Mouse (Mus musculus): ENCODE measurements around the gene Banf1. TPM values are rescaled to one million over a fixed set of nuclear protein-coding genes. Genes with fewer than 3 reads are reported as not detected.
A peak's percentile ranks its signal among the peaks of the same experiment; 100 is the strongest.
"Not testable (repeated sequence)": the region's sequence is repeated elsewhere in the genome, so short reads cannot be mapped to it uniquely, and the experiment has no call there.

The Banf1 gene
- total RNA-seq, 2 experiments from 2014 or later = 91.6 to 99.4 TPM

DNA sequence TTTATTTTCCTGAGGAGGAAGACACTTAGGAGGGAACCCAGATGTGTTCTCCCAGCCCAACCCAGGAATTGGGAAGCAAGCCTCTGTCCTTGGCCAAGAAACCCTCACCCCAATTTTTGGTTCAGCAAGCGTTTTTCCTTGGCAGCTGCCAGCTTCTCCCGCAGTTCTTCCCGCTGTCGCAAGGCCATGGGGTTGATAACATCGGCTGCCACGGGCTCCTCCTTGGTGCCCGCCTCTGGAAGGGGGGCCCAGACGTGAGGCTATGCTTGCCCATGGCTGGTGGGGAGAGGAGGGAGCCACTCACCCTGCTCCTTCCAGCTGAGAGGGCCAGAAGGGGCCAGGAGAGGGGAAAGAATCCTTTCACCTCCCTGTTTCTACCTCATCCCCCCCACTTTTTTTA is 17.7 kb upstream of the Banf1 start:
- no peak for DNase-seq (ENCODE audit: low spot score in 2 of 2)

DNA sequence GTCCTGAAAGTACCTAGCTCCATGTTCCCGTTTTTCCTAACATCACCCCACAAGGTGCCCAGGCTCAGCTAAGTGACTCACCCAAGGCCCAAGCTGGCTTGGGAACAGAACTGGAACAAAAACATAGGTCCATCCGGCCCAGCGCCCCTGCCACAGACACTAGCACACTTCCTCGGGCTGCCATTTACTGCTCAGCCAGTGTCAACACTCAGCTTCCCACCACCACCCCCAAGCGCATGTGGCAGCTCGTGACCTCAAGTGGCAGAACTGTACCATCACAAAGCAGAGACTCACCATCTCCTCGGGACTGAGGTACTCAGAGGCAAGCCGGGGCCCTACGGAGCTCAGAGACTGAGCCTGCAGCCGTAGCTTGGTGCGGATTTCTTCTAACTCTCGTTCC is 16.4 kb upstream of the Banf1 start:
- no peak for DNase-seq (ENCODE audit: low spot score in 2 of 2)
- intact Hi-C loops (cut with DNase I) = no loop called here

More for the DNA sequence above, 17.7 kb upstream of the Banf1 start:
- intact Hi-C loops (cut with DNase I) = no loop called here

DNA sequence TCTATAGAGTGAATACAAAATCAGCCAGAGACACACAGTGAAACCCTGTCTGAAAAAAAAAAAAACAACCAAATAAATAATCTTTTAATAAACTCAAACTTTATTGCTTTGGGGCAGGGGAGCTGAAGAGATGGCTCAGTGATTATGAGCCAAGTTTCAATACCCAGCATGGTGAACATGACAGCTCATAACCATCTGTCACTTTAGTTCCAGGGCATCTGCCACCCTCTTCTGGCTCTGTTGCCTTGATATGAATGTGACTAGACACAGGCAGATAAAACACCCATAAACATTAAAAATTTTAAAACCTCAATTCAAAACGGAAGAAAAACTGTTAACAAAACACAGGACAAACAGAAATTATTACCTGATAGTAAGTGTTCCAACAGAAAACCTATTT is 10.5 kb upstream of the Banf1 start:
- intact Hi-C loops (cut with DNase I) = no loop called here
- DNase-seq (ENCODE audit: low spot score in 2 of 2) = no peak

DNA sequence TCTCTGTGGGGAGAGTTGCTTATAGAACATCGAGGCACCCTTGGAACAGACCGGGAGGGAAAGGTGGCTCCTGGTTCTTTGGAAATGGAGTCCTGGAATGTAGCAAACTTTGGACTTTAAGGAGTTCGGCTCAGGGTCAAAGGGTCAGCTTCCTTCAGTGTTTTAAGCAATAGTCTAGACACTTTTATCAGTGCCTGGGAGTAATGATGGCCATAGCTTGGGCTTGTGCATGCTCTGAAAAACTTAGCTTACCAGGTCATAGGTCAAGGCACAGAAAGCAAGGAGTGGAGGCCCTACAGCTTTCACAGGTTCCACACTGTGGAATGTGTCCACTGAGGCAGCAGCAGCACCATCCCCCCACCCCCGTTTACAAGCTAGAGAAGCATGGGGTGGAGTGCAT is 7.8 kb upstream of the Banf1 start:
- intact Hi-C loops (cut with DNase I) = no loop called here
- no peak for DNase-seq (ENCODE audit: low spot score in 2 of 2)

DNA sequence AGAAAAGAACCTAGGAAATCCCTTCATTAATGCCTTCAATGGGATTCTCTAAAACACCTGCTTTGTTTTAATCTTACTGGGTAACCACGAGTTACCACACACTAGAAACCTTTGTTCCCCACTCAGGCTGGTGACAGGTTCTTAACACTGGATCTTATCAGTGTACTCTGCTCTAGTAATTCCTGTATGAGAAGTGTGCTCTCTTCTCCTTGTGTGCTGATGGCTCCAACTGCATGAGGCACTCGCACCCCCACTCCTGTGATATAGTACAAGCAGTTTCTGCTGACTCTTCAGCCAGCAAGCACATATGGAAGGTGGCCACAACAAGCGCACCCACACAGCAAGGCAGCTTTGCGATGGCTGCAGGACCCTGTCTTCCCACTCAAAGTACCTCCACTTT is 7.2 kb upstream of the Banf1 start:
- intact Hi-C loops (cut with DNase I) = no loop called here
- DNase-seq (ENCODE audit: low spot score in 2 of 2) = no peak

DNA sequence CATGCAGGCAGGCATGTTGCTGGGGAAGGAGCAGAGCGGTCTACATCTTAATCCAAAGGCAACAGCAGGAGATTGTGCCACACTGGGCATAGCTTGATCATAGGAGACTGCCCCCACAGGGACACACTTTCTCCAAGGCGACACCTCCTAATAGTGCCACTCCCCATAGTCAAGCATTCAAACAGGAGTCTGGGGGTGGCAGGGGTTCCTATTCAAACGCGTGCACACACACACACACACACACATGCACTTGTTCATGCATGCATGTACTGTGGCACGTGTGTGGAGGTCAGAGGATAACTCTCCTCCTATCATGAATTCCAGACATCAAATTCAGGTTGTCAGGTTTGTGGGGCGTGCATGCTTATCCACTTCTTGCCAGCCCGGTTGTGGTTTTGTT is 5.8 kb upstream of the Banf1 start:
- intact Hi-C loops (cut with DNase I) = no loop called here
- DNase-seq (ENCODE audit: low spot score in 2 of 2) = no peak

DNA sequence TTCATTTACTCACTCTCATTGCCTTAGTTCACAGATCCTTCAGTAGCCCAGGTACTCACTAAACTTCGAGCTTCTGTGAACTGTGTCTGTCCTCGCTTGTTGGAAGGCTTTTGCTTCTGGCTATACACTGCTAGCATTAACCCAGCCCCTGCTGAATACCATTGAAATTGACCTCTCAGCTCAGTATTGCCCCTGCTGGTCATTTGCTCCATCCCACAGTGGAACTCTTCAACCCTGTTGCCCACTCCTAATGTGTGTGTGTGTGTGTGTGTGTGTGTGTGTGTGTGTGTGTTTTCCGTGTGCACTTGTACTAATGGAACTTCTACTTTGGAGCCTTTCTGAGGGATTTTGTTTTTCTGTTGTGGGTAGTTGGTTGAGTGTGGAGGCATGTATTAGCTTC is 4.0 kb upstream of the Banf1 start:
- intact Hi-C loops (cut with DNase I) = no loop called here
- no peak for DNase-seq (ENCODE audit: low spot score in 2 of 2)

DNA sequence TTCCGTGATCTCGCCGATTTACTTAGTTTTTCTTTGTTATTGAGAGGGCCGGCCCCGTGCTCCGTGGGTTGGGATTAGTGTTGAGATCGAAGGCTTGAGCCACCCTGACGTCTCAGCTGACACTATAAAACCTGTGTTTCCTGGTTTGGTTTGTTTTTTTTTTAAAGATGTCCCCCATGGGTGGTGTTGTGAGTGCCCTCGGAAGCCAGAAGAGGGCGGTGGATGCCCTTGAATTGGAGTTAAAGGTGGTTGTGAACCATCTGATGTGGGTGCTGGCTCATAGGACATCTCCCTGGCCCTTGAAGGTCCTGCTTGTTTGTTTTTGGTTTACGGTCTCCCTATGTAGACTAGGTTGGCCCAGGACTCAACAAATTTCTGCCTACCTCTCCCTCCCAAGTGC is 487 bp upstream of the Banf1 start:
- DNase-seq (ENCODE audit: low spot score in 2 of 2) = no peak
- intact Hi-C loops (cut with DNase I) = no loop called here

DNA sequence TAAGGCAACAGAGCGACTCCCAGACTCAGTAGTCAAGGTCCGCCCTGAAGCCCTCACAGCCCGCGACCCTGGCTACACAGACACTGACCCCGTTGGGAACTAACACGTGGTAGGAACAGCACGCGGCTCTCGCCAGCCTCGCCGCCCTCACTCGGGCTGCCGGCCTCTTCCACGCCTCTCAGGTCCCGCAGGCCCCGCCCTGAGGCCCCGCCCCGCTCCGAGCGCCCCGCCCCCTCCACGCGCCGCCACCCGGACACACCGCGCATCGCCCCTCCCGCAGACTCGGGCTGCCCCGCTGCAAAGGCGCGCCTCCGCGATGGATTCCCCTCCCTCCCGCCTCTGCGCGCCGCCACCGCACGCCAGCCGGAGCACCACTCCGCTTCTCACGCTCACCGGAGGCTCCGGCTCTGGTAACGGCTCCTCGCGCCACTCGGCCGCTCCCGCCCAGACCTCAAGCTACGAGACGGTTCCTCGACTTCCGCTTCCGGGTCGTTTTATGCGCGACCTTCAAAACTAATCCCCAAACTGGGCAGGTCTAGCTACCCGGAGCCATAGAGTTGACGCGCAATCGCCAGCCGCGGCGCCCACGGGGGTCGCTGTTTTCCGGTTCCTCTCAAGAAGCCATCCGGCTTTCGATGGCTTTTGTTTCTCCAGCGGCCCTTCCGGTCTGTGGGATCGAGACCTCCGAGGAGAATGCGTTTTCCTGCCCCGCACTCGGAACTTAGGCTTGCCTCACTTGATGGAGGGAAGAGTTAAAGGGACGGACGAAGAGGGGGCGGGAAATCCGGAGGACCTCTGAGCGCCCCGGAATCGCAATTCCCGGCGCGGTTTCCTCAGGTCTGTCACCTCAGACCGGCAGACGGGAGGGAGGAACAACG is 554 bp downstream of the Banf1 start, which contains the start of gene Eif1ad:
TSS of gene Eif1ad (plus strand) at position 567 of the 878 bp plus-strand sequence.
- DNase-seq (ENCODE audit: low spot score in 2 of 2) = peak; percentile 95 to 96
- intact Hi-C loops (cut with DNase I) = loop anchor here (1.0 kb wide), 1 partner anchor 22 kb away; the partner anchor contains the start of gene Sart1

DNA sequence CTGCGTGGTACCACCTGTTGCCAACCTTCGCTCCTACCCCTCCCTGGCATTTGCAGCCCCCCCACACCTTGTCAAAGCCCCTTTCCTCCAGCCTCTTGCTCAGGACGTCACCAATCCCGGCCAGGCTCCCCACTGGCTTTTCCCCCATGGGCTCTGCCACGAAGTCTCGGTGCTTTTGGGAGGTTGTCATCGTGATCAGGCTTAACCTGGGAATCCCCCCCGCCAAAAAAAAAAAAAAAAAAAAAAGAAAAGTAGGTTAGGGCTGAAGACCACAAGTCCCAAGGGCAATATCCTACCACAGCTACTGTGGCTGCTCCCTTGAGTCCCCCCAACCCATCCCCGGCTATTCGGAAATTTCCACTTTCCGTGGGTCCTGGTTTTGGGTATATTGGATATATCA is 1.2 kb downstream of the Banf1 start:
- intact Hi-C loops (cut with DNase I) = loop anchor here (1.0 kb wide), 1 partner anchor 23 kb away; the partner anchor contains the start of gene Sart1
- no peak for DNase-seq (ENCODE audit: low spot score in 2 of 2)

DNA sequence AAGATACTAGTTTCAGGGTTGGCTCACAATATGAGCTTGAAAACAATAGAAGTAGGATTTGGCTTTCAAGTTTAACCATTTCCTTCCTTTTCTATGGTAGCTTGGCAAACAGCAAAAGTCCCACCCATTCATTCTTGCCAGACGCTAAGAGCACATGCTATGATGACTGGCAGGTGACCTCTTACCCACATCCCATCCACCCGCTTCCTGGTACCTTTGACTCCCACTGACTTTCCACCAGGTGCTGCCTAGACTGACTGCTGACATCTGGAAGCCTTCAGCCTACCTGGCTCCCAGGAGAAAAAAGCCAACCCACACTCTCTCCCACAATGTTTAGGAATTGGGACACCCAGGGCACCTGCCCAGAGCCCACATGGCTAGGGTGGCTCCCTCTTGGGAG is 2.8 kb downstream of the Banf1 start:
- no peak for DNase-seq (ENCODE audit: low spot score in 2 of 2)
- intact Hi-C loops (cut with DNase I) = no loop called here

DNA sequence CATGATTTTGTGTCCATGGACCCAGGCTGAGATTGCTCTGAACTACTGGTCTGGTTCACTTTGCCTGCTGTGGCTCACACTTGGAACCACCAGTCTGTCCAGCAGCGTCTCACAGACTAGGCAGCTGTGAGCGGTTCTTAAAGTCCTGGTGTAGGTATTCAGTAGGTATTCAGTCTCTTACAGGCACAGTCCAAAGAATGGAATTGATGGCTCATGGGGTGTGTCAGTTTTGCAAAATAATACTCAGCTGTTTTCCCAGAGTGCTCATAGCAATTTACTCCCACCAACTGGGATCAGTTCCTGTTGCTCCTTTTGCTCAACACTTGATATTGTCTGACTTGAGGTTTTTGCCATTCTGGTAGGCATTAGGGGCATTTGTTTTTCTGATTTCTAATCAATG is 4.8 kb downstream of the Banf1 start:
- DNase-seq (ENCODE audit: low spot score in 2 of 2) = no peak
- intact Hi-C loops (cut with DNase I) = no loop called here

DNA sequence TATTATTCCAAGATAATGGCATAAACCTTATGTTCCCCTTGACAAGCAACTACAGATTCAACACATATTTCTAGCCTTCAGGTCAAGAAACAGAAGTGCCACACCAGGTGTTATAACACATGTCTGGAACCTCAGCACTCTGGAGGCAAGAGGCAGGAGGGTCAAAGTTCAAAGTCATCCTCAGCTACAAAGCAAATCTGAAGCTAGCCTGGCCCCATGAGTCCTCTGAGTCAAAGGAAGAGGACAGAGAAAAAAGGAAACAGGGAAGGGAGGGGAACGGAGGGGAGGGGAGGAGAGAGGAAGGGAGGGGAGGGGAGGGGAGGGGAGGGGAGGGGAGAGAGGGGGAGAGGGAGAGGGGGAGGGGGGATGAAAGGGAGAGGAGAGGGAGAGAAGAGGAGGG is 10.9 kb downstream of the Banf1 start:
- DNase-seq (ENCODE audit: low spot score in 2 of 2) = no peak
- intact Hi-C loops (cut with DNase I) = no loop called here

DNA sequence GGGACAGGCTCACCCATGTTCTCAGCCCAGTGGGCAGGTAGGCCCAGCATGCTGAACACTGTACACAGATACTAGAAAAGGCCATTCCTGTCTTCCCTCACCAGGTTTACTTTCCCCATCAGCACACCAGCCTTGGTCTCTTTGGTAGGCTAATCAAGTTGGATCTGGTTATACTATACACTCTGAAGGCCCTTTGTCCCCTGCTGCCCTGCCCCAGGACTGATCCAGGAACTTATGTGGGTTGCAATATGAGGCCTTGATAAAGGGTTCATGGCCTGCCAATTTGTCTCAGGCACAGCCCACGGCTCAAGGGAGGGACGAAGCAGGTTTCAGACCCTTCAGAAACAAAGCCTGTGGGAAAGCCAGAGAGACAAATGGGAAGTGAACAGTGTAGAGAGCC is 13.4 kb downstream of the Banf1 start:
- no peak for DNase-seq (ENCODE audit: low spot score in 2 of 2)
- intact Hi-C loops (cut with DNase I) = no loop called here

DNA sequence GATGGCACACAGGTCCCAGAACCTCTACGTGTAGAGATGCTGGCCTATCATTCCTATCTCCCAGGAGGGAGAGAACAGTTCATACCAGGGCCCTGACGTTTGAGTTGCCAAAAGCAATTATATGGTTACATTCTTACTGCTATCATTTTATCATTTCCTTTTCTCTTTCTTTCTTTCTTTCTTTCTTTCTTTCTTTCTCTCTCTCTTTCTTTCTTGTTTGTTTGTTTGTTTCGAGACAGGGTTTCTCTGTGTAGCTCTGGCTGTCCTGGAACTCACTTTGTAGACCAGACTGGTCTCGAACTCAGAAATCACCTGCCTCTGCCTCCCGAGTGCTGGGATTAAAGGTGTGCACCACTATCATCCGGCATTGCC is 17.5 kb downstream of the Banf1 start, which contains the start of gene Cst6:
TSS of gene Cst6 (minus strand) at position 73 of the 372 bp plus-strand sequence.
- intact Hi-C loops (cut with DNase I) = loop anchor here (5.0 kb wide), 1 partner anchor 42 kb away; no protein-coding TSS in a partner anchor
- not testable (repeated sequence) for DNase-seq (ENCODE audit: low spot score in 2 of 2)

DNA sequence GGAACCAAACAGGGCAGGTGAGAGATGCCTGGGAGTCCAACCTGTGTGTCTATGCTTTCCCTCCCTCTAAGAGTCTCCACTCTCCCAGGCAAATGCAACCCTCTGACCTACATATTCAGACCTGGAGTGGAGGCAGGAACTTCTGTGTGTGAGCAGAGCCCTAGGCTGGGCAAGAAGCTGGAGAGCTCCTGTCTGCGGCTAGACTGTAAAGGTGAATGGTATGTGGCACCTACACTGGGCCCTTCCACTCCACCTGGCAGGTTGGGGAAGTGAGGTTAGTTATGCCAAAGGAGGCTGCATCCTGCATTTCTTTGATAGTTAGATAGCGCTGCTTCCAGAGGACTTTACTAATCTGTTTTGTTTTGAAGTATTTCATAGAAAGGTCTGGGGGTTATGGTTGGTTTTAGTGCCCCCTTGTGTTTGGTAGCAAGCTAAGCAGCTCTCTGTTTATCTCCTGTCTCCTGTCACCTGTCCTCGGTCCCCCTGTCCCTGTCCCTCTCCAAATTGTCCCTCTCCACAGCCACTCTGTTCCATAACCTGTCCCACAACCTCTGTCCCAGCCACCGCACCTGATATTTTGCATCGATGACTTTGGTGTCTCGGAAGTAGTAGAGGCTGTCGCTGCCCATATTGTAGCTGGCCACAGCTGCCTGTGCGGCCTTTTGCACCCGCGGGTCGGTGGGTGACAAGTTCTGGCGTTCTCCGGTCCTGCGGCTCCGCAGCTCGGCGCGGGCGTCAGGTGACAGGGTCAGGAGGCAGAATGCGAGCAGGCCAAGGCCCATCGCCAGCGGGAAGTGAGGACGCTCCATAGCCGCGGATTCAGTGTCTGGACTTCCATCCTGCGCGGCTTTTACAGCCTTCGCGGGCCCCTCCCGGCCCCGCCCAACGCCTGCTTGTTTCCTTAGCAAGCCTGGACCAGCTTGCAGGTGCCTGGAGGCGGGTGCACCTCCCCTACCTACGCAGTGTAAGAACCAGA is 18.2 kb downstream of the Banf1 start:
- intact Hi-C loops (cut with DNase I) = loop anchor here (5.0 kb wide), 1 partner anchor 42 kb away; no protein-coding TSS in a partner anchor
- peak; percentile 11 to 18 for DNase-seq (ENCODE audit: low spot score in 2 of 2)

DNA sequence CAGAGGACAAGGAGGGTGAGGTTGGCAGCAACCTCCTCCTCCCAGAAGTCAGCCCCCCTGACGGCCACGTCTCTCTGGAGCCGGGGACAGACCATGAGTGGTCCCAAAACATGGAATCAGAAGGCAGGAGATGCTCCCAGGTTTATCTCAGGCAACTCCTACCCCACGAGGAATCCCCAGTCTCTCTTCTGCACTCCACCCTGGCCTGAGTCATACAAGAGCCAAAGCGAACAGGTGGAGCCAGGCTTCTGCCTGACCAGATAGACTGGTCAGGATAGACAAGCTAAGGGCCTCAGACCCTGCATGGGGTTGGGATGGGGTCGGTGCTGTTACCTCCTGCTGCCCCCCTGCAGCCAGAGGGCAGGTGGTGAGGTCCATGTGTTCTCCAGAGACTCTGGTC is 18.9 kb downstream of the Banf1 start:
- DNase-seq (ENCODE audit: low spot score in 2 of 2) = no peak
- intact Hi-C loops (cut with DNase I) = loop anchor here (5.0 kb wide), 1 partner anchor 41 kb away; no protein-coding TSS in a partner anchor

DNA sequence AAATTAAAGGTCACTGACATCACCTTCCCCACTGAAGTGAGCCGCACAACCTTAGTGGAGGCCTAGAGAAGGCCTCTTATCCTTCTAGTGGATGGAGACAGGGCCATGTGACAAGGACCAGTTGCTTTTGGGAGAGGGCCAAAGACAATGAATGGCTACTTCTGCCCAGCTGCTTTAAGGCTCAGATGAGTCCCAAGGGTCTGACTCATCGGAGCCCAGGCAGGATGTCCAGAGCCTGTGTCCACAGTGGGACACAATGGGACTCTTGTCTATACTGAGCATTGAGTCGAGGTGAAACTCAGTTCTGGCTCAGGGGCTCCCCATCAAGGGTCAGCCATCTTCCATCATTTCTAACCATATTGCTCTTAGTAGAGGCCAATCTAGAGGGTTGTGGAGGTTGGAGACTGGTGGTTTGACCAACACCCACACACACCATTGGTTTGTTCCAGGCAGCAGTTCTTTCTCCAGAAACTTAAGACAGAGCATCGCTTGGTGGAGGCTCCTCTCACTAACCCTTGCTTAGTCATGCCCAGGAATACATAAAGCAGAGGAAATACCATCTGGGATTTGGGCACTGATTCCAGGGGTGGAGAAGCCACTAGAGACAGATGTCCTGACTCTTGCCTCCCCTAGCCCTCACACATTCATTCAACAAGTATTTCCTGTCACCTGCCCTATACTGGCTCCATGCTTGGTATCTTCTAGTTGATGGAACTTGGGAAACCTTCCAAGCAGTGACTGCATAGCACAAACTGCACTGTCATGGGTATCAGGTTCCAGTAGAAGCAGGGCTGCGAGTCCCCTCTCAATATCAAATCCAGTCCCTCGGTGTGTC is 21.5 kb downstream of the Banf1 start:
- DNase-seq (ENCODE audit: low spot score in 2 of 2) = no peak
- intact Hi-C loops (cut with DNase I) = loop anchor here (5.0 kb wide), 1 partner anchor 38 kb away; no protein-coding TSS in a partner anchor

DNA sequence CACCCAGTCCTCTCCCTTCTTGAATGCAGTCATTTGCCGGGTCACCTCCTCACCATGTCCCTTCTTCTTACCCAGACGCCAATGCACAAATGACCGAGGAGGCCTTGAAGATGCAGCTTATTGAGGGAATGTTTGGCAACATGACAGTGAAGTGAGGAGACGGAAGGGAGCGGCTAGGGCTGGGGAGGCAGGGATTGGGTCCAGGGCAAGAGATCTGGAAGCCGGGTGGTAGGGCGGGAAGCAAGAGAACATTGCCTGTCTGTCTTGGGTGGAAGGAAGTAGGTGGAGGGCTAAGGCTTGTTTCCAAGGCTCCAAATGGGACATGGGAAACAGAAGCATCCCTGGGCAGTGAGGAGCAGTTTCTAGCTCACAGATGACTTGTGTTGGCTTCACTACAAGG is 25.6 kb downstream of the Banf1 start:
- intact Hi-C loops (cut with DNase I) = no loop called here
- no peak for DNase-seq (ENCODE audit: low spot score in 2 of 2)
